18 mouse cellular contexts compared by ENCODE assay signal in genomic region chr16:38945111-38945510, GRCm38 (mm10). TPM values are rescaled to one million over a fixed set of nuclear protein-coding genes. Genes with fewer than 3 reads are reported as not detected.
DNase-seq lines count a peak whose midpoint lies in the region; ATAC-seq and TF ChIP-seq lines count a peak whose summit lies in the region.
"Had no signal": no experiment of that assay in that cellular context is flagged by ENCODE, and none has a peak within 500 bp of the region (broad histone marks: within the 10 kb centered on the region; RNA-seq: fewer than 3 reads in every experiment).

No protein-coding gene starts in this region.

- no peak for ATAC-seq in hindbrain, embryonic 14.5 days (ENCODE audit: low FRiP score)
- ATAC-seq in midbrain, embryonic 14.5 days (ENCODE audit: low FRiP score, low TSS enrichment) = no peak
- no peak for ATAC-seq in hindbrain, postnatal 0 days
- no peak for ATAC-seq in liver, embryonic 11.5 days (replicated peaks; ENCODE audit: low FRiP score)

- H3K4me3 ChIP-seq in hindbrain, embryonic 10.5 days = no peak overlapping the region
- no peak overlapping the region for H3K4me3 ChIP-seq in hindbrain, embryonic 14.5 days (replicated peaks; ENCODE audit: low read length)
- H3K4me3 ChIP-seq in midbrain, embryonic 10.5 days = no peak overlapping the region
- H3K4me3 ChIP-seq in midbrain, embryonic 14.5 days (replicated peaks; ENCODE audit: low read depth, low read length) = no peak overlapping the region
- H3K4me3 ChIP-seq in cortical plate, adult 2 months (ENCODE audit: insufficient read depth, low read length) = no peak overlapping the region
- no peak overlapping the region for H3K4me3 ChIP-seq in hindbrain, postnatal 0 days (ENCODE audit: low read length)
- no peak overlapping the region for H3K4me3 ChIP-seq in liver, embryonic 11.5 days (ENCODE audit: low read depth, low read length)
- H3K4me3 ChIP-seq: limb, embryonic 12.5 days; liver, embryonic 15.5 days; megakaryocyte, embryonic 14.5 days; myocyte had no signal

- no peak for TF ChIP-seq POLR2A in cortical plate, adult 2 months (IDR thresholded peaks at IDR 0.05; ENCODE audit: extremely low read depth, insufficient read depth, low read length)

- H3K27me3 ChIP-seq in hindbrain, embryonic 10.5 days (ENCODE audit: insufficient read depth, poor library complexity, severe bottlenecking) = no peaks in the 10 kb centered on the region
- H3K27me3 ChIP-seq in hindbrain, embryonic 14.5 days (ENCODE audit: control insufficient read depth, insufficient read depth, low read length) = no peaks in the 10 kb centered on the region
- H3K27me3 ChIP-seq in midbrain, embryonic 10.5 days (ENCODE audit: low read depth, poor library complexity, severe bottlenecking) = no peaks in the 10 kb centered on the region
- no peaks in the 10 kb centered on the region for H3K27me3 ChIP-seq in midbrain, embryonic 14.5 days (ENCODE audit: control insufficient read depth, insufficient read depth, low read length)
- H3K27me3 ChIP-seq in hindbrain, postnatal 0 days (ENCODE audit: insufficient read depth, low read length) = no peaks in the 10 kb centered on the region
- no peaks in the 10 kb centered on the region for H3K27me3 ChIP-seq in liver, embryonic 11.5 days (replicated peaks; ENCODE audit: control insufficient read depth, insufficient read depth, low read length)
- H3K27me3 ChIP-seq: limb, embryonic 12.5 days; liver, embryonic 15.5 days; megakaryocyte, embryonic 14.5 days had no signal

- no peak for DNase-seq in hindbrain, embryonic 10.5 days (ENCODE audit: low spot score)
- no peak for DNase-seq in hindbrain, embryonic 14.5 days (ENCODE audit: low spot score)
- DNase-seq in midbrain, embryonic 10.5 days (ENCODE audit: low spot score) = no peak
- DNase-seq in midbrain, embryonic 14.5 days = no peak
- no peak for DNase-seq in hindbrain, postnatal 0 days (ENCODE audit: low spot score)
- no peak for DNase-seq in liver, embryonic 11.5 days (ENCODE audit: low spot score)
- DNase-seq in cerebellum, postnatal 36 days = no peak
- DNase-seq: B cell, adult 2 months; cerebellum, adult 11-12 months; lung, postnatal 10 days; right cerebral cortex, postnatal 25 days had no signal

- H3K27ac ChIP-seq in hindbrain, embryonic 10.5 days = peak overlapping the region; percentile 81
- no peak overlapping the region; the same call in 1 of the 2 replicates for H3K27ac ChIP-seq in hindbrain, embryonic 14.5 days
- peak overlapping the region; percentile 75 for H3K27ac ChIP-seq in midbrain, embryonic 10.5 days (replicated peaks)
- H3K27ac ChIP-seq in midbrain, embryonic 14.5 days (replicated peaks; ENCODE audit: low read depth, low read length) = no peak overlapping the region
- peak overlapping the region; percentile 60 for H3K27ac ChIP-seq in cortical plate, adult 2 months (ENCODE audit: insufficient read depth, low read length)
- peak overlapping the region; percentile 64 for H3K27ac ChIP-seq in hindbrain, postnatal 0 days
- no peak overlapping the region for H3K27ac ChIP-seq in liver, embryonic 11.5 days (ENCODE audit: low read depth, low read length)
- H3K27ac ChIP-seq: liver, embryonic 15.5 days had no signal

- H3K4me1 ChIP-seq in hindbrain, embryonic 10.5 days (replicated peaks) = peaks cover 76% of the 10 kb centered on the region
- H3K4me1 ChIP-seq in hindbrain, embryonic 14.5 days (replicated peaks; ENCODE audit: control insufficient read depth, insufficient read depth, low read length) = peaks cover 16% of the 10 kb centered on the region; the same call in 1 of the 2 replicates
- peaks cover 71% of the 10 kb centered on the region for H3K4me1 ChIP-seq in midbrain, embryonic 10.5 days
- H3K4me1 ChIP-seq in midbrain, embryonic 14.5 days (ENCODE audit: control insufficient read depth, insufficient read depth, low read length) = 0 out of 2 replicates have a peak, but pooled peaks cover 4% of the 10 kb centered on the region
- H3K4me1 ChIP-seq in cortical plate, adult 2 months (ENCODE audit: control insufficient read depth, insufficient read depth, low read length) = peaks cover 10% of the 10 kb centered on the region
- H3K4me1 ChIP-seq in hindbrain, postnatal 0 days (ENCODE audit: insufficient read depth, low read length) = peaks cover 9% of the 10 kb centered on the region
- no peaks in the 10 kb centered on the region for H3K4me1 ChIP-seq in liver, embryonic 11.5 days (replicated peaks; ENCODE audit: control insufficient read depth, insufficient read depth, low read length)
- H3K4me1 ChIP-seq: liver, embryonic 15.5 days; megakaryocyte, embryonic 14.5 days had no signal

- H3K4me2 ChIP-seq in hindbrain, embryonic 14.5 days (replicated peaks) = no peak overlapping the region
- H3K4me2 ChIP-seq in midbrain, embryonic 14.5 days (ENCODE audit: low read length) = no peak overlapping the region
- no peak overlapping the region for H3K4me2 ChIP-seq in hindbrain, postnatal 0 days (ENCODE audit: low read depth, low read length)
- no peak overlapping the region for H3K4me2 ChIP-seq in liver, embryonic 11.5 days
- H3K4me2 ChIP-seq: limb, embryonic 12.5 days; liver, embryonic 15.5 days had no signal

- H3K36me3 ChIP-seq in hindbrain, embryonic 10.5 days = no peaks in the 10 kb centered on the region
- no peaks in the 10 kb centered on the region for H3K36me3 ChIP-seq in hindbrain, embryonic 14.5 days (replicated peaks; ENCODE audit: control insufficient read depth, insufficient read depth)
- H3K36me3 ChIP-seq in midbrain, embryonic 10.5 days = no peaks in the 10 kb centered on the region
- no peaks in the 10 kb centered on the region for H3K36me3 ChIP-seq in midbrain, embryonic 14.5 days (ENCODE audit: control insufficient read depth, insufficient read depth, low read length)
- no peaks in the 10 kb centered on the region for H3K36me3 ChIP-seq in hindbrain, postnatal 0 days (ENCODE audit: insufficient read depth, low read length)
- H3K36me3 ChIP-seq in liver, embryonic 11.5 days (ENCODE audit: control insufficient read depth, insufficient read depth, low read length) = no peaks in the 10 kb centered on the region
- H3K36me3 ChIP-seq: limb, embryonic 12.5 days; liver, embryonic 15.5 days had no signal

- 0 out of 2 replicates have a peak, but pooled peaks cover 2% of the 10 kb centered on the region for H3K9me3 ChIP-seq in hindbrain, embryonic 10.5 days
- H3K9me3 ChIP-seq in hindbrain, embryonic 14.5 days (ENCODE audit: control insufficient read depth, low read length) = no peaks in the 10 kb centered on the region
- no peaks in the 10 kb centered on the region for H3K9me3 ChIP-seq in midbrain, embryonic 10.5 days (replicated peaks)
- H3K9me3 ChIP-seq in midbrain, embryonic 14.5 days (ENCODE audit: control insufficient read depth, low read length) = no peaks in the 10 kb centered on the region
- no peaks in the 10 kb centered on the region for H3K9me3 ChIP-seq in hindbrain, postnatal 0 days (ENCODE audit: low read length)
- no peaks in the 10 kb centered on the region for H3K9me3 ChIP-seq in liver, embryonic 11.5 days (ENCODE audit: control insufficient read depth, low read length)
- H3K9me3 ChIP-seq: limb, embryonic 12.5 days; liver, embryonic 15.5 days had no signal

- no peak overlapping the region for H3K9ac ChIP-seq in hindbrain, embryonic 14.5 days
- H3K9ac ChIP-seq in midbrain, embryonic 14.5 days (replicated peaks; ENCODE audit: low read length) = no peak overlapping the region
- no peak overlapping the region for H3K9ac ChIP-seq in hindbrain, postnatal 0 days (replicated peaks; ENCODE audit: low read length)
- H3K9ac ChIP-seq in liver, embryonic 11.5 days (ENCODE audit: low read depth, low read length) = no peak overlapping the region
- H3K9ac ChIP-seq: limb, embryonic 12.5 days; liver, embryonic 15.5 days had no signal

- 37% methylated on average over 7 of the region's 7 CpGs for WGBS in hindbrain, embryonic 10.5 days
- WGBS in hindbrain, embryonic 14.5 days = 27% methylated on average over 7 of the region's 7 CpGs
- WGBS in midbrain, embryonic 10.5 days = 48% methylated on average over 7 of the region's 7 CpGs
- 44% methylated on average over 7 of the region's 7 CpGs for WGBS in midbrain, embryonic 14.5 days
- 38% methylated on average over 7 of the region's 7 CpGs for WGBS in hindbrain, postnatal 0 days
- 73% methylated on average over 7 of the region's 7 CpGs for WGBS in liver, embryonic 11.5 days

- no peak for TF ChIP-seq CTCF in cortical plate, adult 2 months (IDR thresholded peaks at IDR 0.05; ENCODE audit: extremely low read depth, insufficient read depth, low read length)
- no peak for TF ChIP-seq CTCF in hindbrain, postnatal 0 days (IDR thresholded peaks at IDR 0.05; ENCODE audit: low read depth)

RNA-seq across cellular contexts. Expression of gene Igsf11, which starts 52.6 kb away (rescaled TPM):
- 2.4 and 3.3 TPM in 2 replicates for polyA plus RNA-seq in hindbrain, embryonic 10.5 days (2016; fragmentation: Nextera tagmentation; extraction: Ambion mirVana)
- polyA plus RNA-seq in hindbrain, embryonic 14.5 days (2014; fragmentation: Nextera tagmentation; extraction: Ambion mirVana) = 3.5 and 4.5 TPM in 2 replicates
- 1.5 and 2.1 TPM in 2 replicates for polyA plus RNA-seq in midbrain, embryonic 10.5 days (2016; fragmentation: Nextera tagmentation; extraction: Ambion mirVana)
- 2.5 and 2.9 TPM in 2 replicates for polyA plus RNA-seq in midbrain, embryonic 14.5 days (2014; fragmentation: Nextera tagmentation; extraction: Ambion mirVana)
- polyA plus RNA-seq in cortical plate, adult 2 months (2012; rRNA removed) = 23.7 and 25.3 TPM in 2 replicates
- 20.5 and 24.5 TPM in 2 replicates for total RNA-seq in hindbrain, postnatal 0 days (2014; rRNA removed)
- 4.9 and 5.8 TPM in 2 replicates for polyA plus RNA-seq in hindbrain, postnatal 0 days (2015; fragmentation: Nextera tagmentation; extraction: Ambion mirVana)
- polyA plus RNA-seq in liver, embryonic 11.5 days (2014; fragmentation: Nextera tagmentation; extraction: Ambion mirVana) = 0.23 and 0.48 TPM in 2 replicates
- total RNA-seq: common myeloid progenitor, adult 5-6 weeks; granulocyte monocyte progenitor cell, adult 5-6 weeks had no signal

Comparison
In these comparisons a context has a peak if more than half of its experiments do, and no peak if none do; other contexts are left out.
1. H3K27ac ChIP-seq: peak in hindbrain, embryonic 10.5 days (single experiment), midbrain, embryonic 10.5 days (single experiment), cortical plate, adult 2 months (single experiment) and hindbrain, postnatal 0 days (single experiment); none in hindbrain, embryonic 14.5 days (single experiment), midbrain, embryonic 14.5 days (single experiment) and liver, embryonic 11.5 days (single experiment).